Mouse (Mus musculus): ENCODE data around the gene Rpia.

The Rpia gene

GRCm38 (mm10) chr6:70749750-70750149 lies 42.3 kb downstream of the Rpia start:
- no peak for DNase-seq

- DNase-seq = no peak
These were observed 44.3 kb downstream of the Rpia start for GRCm38 (mm10) chr6:70747702-70748101.

- DNase-seq = no peak
These were observed 48.1 kb downstream of the Rpia start for GRCm38 (mm10) chr6:70743902-70744301.

- no peak for DNase-seq
These were observed 49.2 kb downstream of the Rpia start for GRCm38 (mm10) chr6:70742833-70743232.

- no peak for DNase-seq
These were observed 51.5 kb downstream of the Rpia start for GRCm38 (mm10) chr6:70740535-70740934.

- no peak for DNase-seq
These were observed 52.6 kb downstream of the Rpia start for GRCm38 (mm10) chr6:70739456-70739855.

GRCm38 (mm10) chr6:70735528-70735927 lies 56.5 kb downstream of the Rpia start:
- no peak for DNase-seq

GRCm38 (mm10) chr6:70730828-70731227 lies 61.2 kb downstream of the Rpia start:
- DNase-seq = no peak

- DNase-seq = no peak
These were observed 62.9 kb downstream of the Rpia start for GRCm38 (mm10) chr6:70729125-70729524.

GRCm38 (mm10) chr6:70727094-70727721 lies 64.8 kb downstream of the Rpia start:
- no peak for DNase-seq

GRCm38 (mm10) chr6:70725639-70726038 lies 66.4 kb downstream of the Rpia start:
- DNase-seq = peak; percentile 65 to 78

- no peak for DNase-seq
These were observed 67.3 kb downstream of the Rpia start for GRCm38 (mm10) chr6:70724722-70725121.

GRCm38 (mm10) chr6:70722298-70722697 lies 69.7 kb downstream of the Rpia start:
- DNase-seq = no peak

GRCm38 (mm10) chr6:70718760-70719159 lies 73.3 kb downstream of the Rpia start:
- no peak for DNase-seq

- no peak for DNase-seq
These were observed 73.9 kb downstream of the Rpia start for GRCm38 (mm10) chr6:70718164-70718563.

- DNase-seq = no peak
These were observed 75.2 kb downstream of the Rpia start for GRCm38 (mm10) chr6:70716701-70717393.
